Mouse (Mus musculus) G1E (cell line): Measurements from ENCODE around the gene Igtp. TPM values are rescaled to one million over a fixed set of nuclear protein-coding genes. Genes with fewer than 3 reads are reported as not detected.

ENCODE experiments used
- ATAC-seq: 2 replicates; pipeline ENCODE4 v1.8.0; 2016; ENCODE audit warnings: mild to moderate bottlenecking; ENCODE audit not compliant: insufficient number of reproducible peaks, poor library complexity, low FRiP score, severe bottlenecking; ENCODE audit errors: extremely low read depth
- DNase-seq: peaks from one replicate; pipeline ENCODE4 v3.0.0; 2012; ENCODE audit warnings: low spot score
- H3K27me3 ChIP-seq: 2 replicates; pipeline ENCODE4 v1.6.1; 2012; ENCODE audit warnings: mild to moderate bottlenecking, low read length, inconsistent platforms; ENCODE audit not compliant: insufficient read depth
- H3K36me3 ChIP-seq: replicated peaks from 2 replicates; pipeline ENCODE3; 2012; ENCODE audit warnings: mild to moderate bottlenecking, inconsistent platforms
- H3K4me1 ChIP-seq: 2 replicates; pipeline ENCODE4 v1.6.1; 2012; ENCODE audit warnings: low read depth, low read length, inconsistent platforms, mixed read lengths; ENCODE audit not compliant: insufficient read depth
- H3K4me3 ChIP-seq: 2 replicates; pipeline ENCODE4 v1.5.1; 2012; ENCODE audit warnings: low read depth, mild to moderate bottlenecking, inconsistent platforms, low read length, moderate library complexity, mixed read lengths
- H3K9me3 ChIP-seq: replicated peaks from 2 replicates; pipeline ENCODE4 v1.6.1; 2012; ENCODE audit warnings: inconsistent platforms
- CTCF ChIP-seq: IDR thresholded peaks from 2 replicates; pipeline ENCODE4 v1.5.1; 2012; ENCODE audit warnings: low read depth, low read length, inconsistent platforms, mixed read lengths
- GATA1 ChIP-seq: IDR thresholded peaks from 2 replicates; pipeline ENCODE4 v1.6.1; 2012; ENCODE audit warnings: borderline replicate concordance, low read length, inconsistent platforms, mixed read lengths
- GATA2 ChIP-seq: IDR thresholded peaks from 2 replicates; pipeline ENCODE4 v1.6.1; 2012; ENCODE audit warnings: low read depth, low read length, inconsistent platforms, borderline replicate concordance
- POLR2AphosphoS5 ChIP-seq: IDR thresholded peaks from 2 replicates; pipeline ENCODE4 v1.6.1; 2012; ENCODE audit warnings: low read depth, low read length, inconsistent platforms; ENCODE audit not compliant: insufficient replicate concordance
- TAL1 ChIP-seq: conservative IDR thresholded peaks from 2 replicates; pipeline ENCODE4 v1.6.1; 2012; ENCODE audit warnings: low read depth, low read length, inconsistent platforms, mixed read lengths
- polyA plus RNA-seq: library from polyadenylated mRNA; stranded (reverse); fragments of >175 nt; gene quantifications from 2 replicates; pipeline ENCODE4 v1.2.3, GENCODE M21; 2012
- total RNA-seq, 2 experiments: library from RNA; stranded (forward) in 1 of 2; stranded (reverse) in 1 of 2; fragments of 200-1000 nt in 1 of 2; fragments of >200 nt in 1 of 2; fragmentation: Nextera tagmentation in 1 of 2; gene quantifications; 2 replicates each; pipeline ENCODE4 v1.2.3; 2014 to 2017

Gene Igtp
- total and polyA plus RNA-seq, 3 experiments: 1.4 to 11.1 (median 9.9) TPM

DNA sequence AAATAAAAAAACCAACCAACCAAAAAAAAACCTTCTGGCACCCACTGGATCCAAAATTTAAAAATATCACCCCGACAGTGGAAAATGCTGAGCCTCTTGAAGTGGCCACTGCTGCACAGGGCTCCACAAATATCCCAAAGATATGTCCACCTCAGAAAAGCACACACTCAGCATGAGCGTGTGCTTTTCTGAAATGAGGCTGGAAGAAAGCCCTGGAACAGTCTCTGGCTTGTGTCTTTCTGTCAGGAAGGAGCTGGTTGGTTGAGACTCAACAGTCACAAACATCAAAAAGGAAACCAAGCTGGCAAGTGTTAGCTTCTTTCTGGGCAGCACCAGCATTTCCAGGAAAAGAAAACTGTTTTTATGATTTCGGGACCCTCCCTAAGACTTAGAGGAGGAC lies 6.0 kb upstream of the Igtp start:
- peaks cover 33% of the 10 kb centered on the region for H3K27me3 ChIP-seq
- H3K4me1 ChIP-seq: peaks cover 11% of the 10 kb centered on the region
- peaks cover 2% of the 10 kb centered on the region; the same call in 1 of the 2 replicates for H3K9me3 ChIP-seq
- no peaks in the 10 kb centered on the region for H3K36me3 ChIP-seq
- H3K4me3 ChIP-seq: no peak overlapping the region
- no peak for DNase-seq
- TF ChIP-seq POLR2AphosphoS5: no peak
- no peak for TF ChIP-seq GATA2
- no peak for TF ChIP-seq CTCF
- TF ChIP-seq TAL1: no peak
- no peak for TF ChIP-seq GATA1
- ATAC-seq: no peak

DNA sequence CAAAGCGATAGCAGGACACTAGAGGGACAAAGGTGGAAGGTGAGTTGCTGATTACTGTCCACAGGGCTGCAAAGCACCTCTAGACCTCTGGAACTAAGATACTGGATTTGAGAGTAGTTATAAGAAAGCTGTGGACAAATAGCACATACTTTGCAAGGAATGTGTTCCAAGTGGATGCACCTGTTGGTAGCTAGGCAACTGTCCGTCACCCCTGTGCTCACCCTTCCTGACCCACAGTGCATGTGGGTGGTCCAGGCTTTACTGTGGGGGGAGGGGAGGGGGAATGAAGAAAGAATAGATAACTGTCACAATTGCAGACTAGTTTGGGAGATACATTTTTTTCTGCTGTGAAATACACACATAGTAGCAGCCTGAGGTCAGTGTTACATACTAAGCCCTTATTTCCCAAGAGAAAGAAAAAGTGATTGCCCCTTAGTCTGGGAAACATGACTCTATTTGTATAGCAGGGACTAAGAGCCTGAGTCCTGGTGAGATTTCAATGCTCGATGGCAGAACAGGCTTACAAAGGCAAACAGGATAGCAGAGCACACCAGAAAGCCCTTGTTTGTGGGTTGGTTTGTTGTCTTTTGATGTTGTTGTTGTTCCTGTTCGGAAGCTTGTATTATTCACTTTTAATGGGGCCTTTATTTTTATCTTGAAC lies 5.4 kb upstream of the Igtp start:
- DNase-seq (no peak), ATAC-seq (no peak)
- no peaks in the 10 kb centered on the region for H3K36me3 ChIP-seq
- H3K9me3 ChIP-seq: peaks cover 2% of the 10 kb centered on the region; the same call in 1 of the 2 replicates
- peaks cover 29% of the 10 kb centered on the region for H3K27me3 ChIP-seq
- H3K4me1 ChIP-seq: peaks cover 15% of the 10 kb centered on the region
- no peak for TF ChIP-seq GATA2
- no peak for TF ChIP-seq POLR2AphosphoS5
- TF ChIP-seq GATA1: no peak
- no peak for TF ChIP-seq CTCF
- TF ChIP-seq TAL1: no peak
- no peak overlapping the region for H3K4me3 ChIP-seq

DNA sequence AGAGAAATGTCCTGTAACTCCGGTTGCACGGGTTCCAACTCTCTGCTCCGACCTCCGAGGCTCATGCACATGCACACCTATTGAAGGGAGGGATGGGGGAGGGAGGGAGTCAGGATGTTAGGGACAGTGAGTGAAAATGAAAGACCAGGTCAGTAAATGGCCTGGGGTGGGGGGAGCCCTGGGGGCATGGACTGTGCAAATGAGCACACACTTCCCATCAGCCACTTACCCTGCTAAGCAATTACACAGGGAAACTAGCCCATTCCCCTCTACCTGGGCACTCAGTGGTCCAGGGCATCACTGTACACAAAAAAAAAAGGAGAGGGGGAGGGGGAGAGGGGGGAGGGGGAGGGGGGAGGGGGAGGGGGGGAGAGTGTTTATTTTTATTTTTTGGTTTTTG lies 693 bp upstream of the Igtp start:
- ATAC-seq (no peak), DNase-seq (no peak)
- Histone ChIP-seq H3K36me3 (peaks cover 12% of the 10 kb centered on the region), H3K4me3 (peak overlapping the region; percentile 72), H3K27me3 (peaks cover 25% of the 10 kb centered on the region), H3K9me3 (no peaks in the 10 kb centered on the region), H3K4me1 (peaks cover 36% of the 10 kb centered on the region)
- TF ChIP-seq GATA2 (no peak), TAL1 (no peak), GATA1 (no peak), CTCF (no peak), POLR2AphosphoS5 (no peak)

DNA sequence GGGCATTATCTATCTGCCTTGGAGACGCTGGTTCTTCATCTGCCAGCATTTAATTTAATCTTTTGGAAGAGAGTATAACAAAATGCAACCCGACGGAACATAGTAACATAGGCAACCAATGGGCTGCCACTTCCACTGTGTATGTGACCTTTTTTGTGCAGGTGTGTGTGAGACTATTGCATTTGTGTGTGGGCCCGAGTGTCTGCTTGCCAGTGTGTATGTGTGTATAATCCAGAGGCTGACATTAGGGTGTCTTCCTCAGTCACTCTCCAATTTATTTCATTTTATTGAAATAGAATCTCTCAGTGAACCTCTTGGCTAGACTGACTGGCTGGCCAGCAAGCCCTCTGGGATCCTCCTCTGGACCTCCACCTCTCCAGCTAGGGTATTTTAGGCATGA lies 870 bp downstream of the Igtp start:
- no peaks in the 10 kb centered on the region for H3K9me3 ChIP-seq
- peaks cover 22% of the 10 kb centered on the region for H3K36me3 ChIP-seq
- TF ChIP-seq GATA1 (no peak), POLR2AphosphoS5 (no peak), CTCF (no peak), GATA2 (no peak), TAL1 (no peak)
- H3K27me3 ChIP-seq: peaks cover 19% of the 10 kb centered on the region
- H3K4me1 ChIP-seq: peaks cover 32% of the 10 kb centered on the region
- no peak for DNase-seq
- no peak for ATAC-seq
- H3K4me3 ChIP-seq: peak overlapping the region; percentile 72; the same call in 1 of the 2 replicates

DNA sequence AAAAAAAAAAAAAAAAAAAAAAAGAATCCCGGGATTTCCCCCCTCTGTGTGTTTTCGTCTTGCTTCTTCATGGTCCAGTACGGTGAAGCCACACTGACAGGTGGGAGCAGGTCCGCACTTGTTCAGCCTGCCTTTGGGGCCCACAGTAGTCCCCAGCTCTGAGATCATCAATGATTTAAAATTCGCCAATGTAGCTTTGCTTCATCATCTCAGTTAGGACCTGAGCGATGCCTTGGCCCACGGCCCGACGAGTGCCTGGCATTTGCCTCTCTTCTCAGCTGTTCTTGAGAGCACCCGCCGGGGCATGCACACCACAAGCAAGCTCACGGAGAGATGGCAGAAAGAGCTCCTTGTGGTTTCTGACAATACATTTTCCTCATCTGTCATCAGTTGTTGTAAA lies 1.7 kb downstream of the Igtp start:
- TF ChIP-seq CTCF (no peak), GATA1 (no peak), POLR2AphosphoS5 (no peak)
- H3K9me3 ChIP-seq: no peaks in the 10 kb centered on the region
- H3K27me3 ChIP-seq: peaks cover 19% of the 10 kb centered on the region
- ATAC-seq (no peak), DNase-seq (no peak)
- H3K4me1 ChIP-seq: peaks cover 32% of the 10 kb centered on the region
- H3K36me3 ChIP-seq: peaks cover 27% of the 10 kb centered on the region
- no peak overlapping the region for H3K4me3 ChIP-seq

DNA sequence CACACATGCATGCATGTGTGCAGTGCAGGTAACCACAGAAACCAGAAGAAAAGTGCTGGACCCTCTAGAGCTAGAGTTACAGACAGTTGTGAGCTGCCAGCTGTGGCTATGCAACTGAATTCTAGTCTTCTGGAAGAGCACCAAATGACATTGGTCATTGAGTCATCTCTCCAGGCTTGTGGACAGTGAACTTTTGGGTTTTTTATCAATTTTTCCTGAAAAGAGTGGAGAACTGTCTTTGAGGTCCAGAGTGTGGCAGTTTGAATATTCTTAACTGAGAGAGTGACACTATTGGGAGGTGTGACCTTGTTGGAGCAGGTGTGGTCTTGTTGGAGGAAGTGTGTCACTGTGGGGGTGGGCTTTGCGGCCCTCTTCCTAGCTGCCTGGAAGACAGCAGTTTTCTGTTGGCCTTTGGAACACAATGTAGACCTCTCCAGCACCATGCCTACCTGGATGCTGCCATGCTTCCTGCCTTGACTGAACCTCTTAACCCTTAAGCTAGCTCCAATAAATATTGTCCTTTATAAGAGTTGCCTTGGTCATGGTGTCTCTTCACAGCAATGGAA lies 11.0 kb downstream of the Igtp start:
- H3K36me3 ChIP-seq: peaks cover 34% of the 10 kb centered on the region
- no peak overlapping the region; the same call in 1 of the 2 replicates for H3K4me3 ChIP-seq
- TF ChIP-seq TAL1 (no peak), GATA1 (no peak), GATA2 (no peak), CTCF (no peak), POLR2AphosphoS5 (no peak)
- no peaks in the 10 kb centered on the region for H3K27me3 ChIP-seq
- H3K4me1 ChIP-seq: peaks cover 42% of the 10 kb centered on the region
- no peaks in the 10 kb centered on the region for H3K9me3 ChIP-seq
- DNase-seq (no peak), ATAC-seq (no peak)
